Mouse (Mus musculus): Measurements from ENCODE around the gene Ror2.

DNA sequence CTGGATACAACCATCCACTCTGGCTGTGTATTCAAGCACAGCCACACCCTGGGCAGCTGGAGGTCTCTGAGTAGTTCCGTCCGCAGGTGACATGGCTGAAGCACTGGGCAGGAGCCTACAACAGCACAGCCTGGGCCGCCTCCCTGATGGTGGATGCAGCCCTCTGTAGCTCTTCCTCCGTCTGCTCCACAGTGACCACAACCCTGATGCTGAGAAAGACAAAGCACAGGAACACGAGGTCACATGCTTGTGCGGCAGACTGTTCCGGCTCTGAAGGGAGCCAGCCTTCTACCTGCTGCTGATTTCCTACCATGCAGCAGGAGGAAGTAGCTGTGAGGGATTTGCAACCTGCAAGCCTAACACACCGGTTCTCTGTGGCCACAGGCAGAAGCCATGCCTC, 47.8 kb upstream of the Ror2 start:
- no peak for TF ChIP-seq CHD2 (IDR thresholded peaks at IDR 0.05; ENCODE audit: low read depth, low read length)
- TF ChIP-seq ZC3H11A (IDR thresholded peaks at IDR 0.05; ENCODE audit: borderline replicate concordance, low read depth, low read length) = no peak
- no peak for TF ChIP-seq ZNF384 (IDR thresholded peaks at IDR 0.05; ENCODE audit: low read depth, low read length)

Data from ES-E14 (cell line).